Mouse (Mus musculus) liver, embryonic 14.5 days (tissue): ENCODE data around the gene Pla2r1.

Experiments used
- CTCF ChIP-seq: IDR thresholded peaks from 2 replicates; pipeline ENCODE4 v1.5.1; 2016; ENCODE audit warnings: antibody characterized with exemption, low read depth, control low read depth
- EP300 ChIP-seq: IDR thresholded peaks from 2 replicates; pipeline ENCODE4 v1.6.1; 2016; ENCODE audit warnings: antibody characterized with exemption, low read depth

- TF ChIP-seq CTCF (no peak), EP300 (no peak)
Measured at GRCm38 (mm10) chr2:60550521-60550920, 2.6 kb downstream of the Pla2r1 start.
